Mouse (Mus musculus) kidney, embryonic 14.5 days (tissue): ENCODE results near the gene Rapgef4. TPM values are rescaled to one million over a fixed set of nuclear protein-coding genes. Genes with fewer than 3 reads are reported as not detected.

Experiments
- ATAC-seq: fragments of 200-750 bp; cut with Nextera tagmentation; 2 replicates; pipeline ENCODE4 v1.8.0; 2017; ENCODE audit warnings: moderate number of reproducible peaks, mild to moderate bottlenecking, moderate TSS enrichment, moderate library complexity; ENCODE audit not compliant: low FRiP score, low TSS enrichment
- H3K27ac ChIP-seq: fragments of 300-500 bp; sonication (generic); 2 replicates; pipeline ENCODE4 v1.5.1; 2014; ENCODE audit warnings: low read depth, mild to moderate bottlenecking, low read length, moderate library complexity, mixed read lengths
- H3K27me3 ChIP-seq: fragments of 300-500 bp; sonication (generic); 2 replicates; pipeline ENCODE4 v1.6.1; 2014; ENCODE audit warnings: mild to moderate bottlenecking, low read length; ENCODE audit not compliant: control insufficient read depth, insufficient read depth
- H3K36me3 ChIP-seq: fragments of 300-500 bp; sonication (generic); 2 replicates; pipeline ENCODE4 v1.6.1; 2014; ENCODE audit warnings: low read length, mixed read lengths; ENCODE audit not compliant: control insufficient read depth, insufficient read depth
- H3K4me1 ChIP-seq: fragments of 300-500 bp; sonication (generic); 2 replicates; pipeline ENCODE4 v1.6.1; 2014; ENCODE audit warnings: low read length, mixed read lengths; ENCODE audit not compliant: control insufficient read depth, insufficient read depth
- H3K4me2 ChIP-seq: fragments of 300-500 bp; sonication (generic); replicated peaks from 2 replicates; pipeline ENCODE4 v1.6.1; 2014; ENCODE audit warnings: low read depth, mild to moderate bottlenecking, low read length
- H3K4me3 ChIP-seq: fragments of 300-500 bp; sonication (generic); 2 replicates; pipeline ENCODE4 v1.5.1; 2014; ENCODE audit warnings: mild to moderate bottlenecking, low read length
- H3K9ac ChIP-seq: fragments of 300-500 bp; sonication (generic); 2 replicates; pipeline ENCODE4 v1.6.1; 2014; ENCODE audit warnings: low read depth, mild to moderate bottlenecking, low read length, moderate library complexity
- H3K9me3 ChIP-seq: fragments of 300-500 bp; sonication (generic); 2 replicates; pipeline ENCODE4 v1.6.1; 2016; ENCODE audit warnings: low read length; ENCODE audit not compliant: control insufficient read depth
- WGBS: fragments of 180-500 bp; shearing (Covaris S2); extraction: QIAGEN DNeasy Blood & Tissue Kit; methylation state at CpG from one replicate; pipeline ENCODE4 v1.1.7; 2014; 5-methylcytosine and 5-hydroxymethylcytosine counted together
- polyA plus RNA-seq: library from polyadenylated mRNA; unstranded; fragments of >200 nt; fragmentation: Nextera tagmentation; extraction: Ambion mirVana; gene quantifications from 2 replicates; pipeline ENCODE4 v1.2.1, GENCODE M21; 2014

Rapgef4 gene
- polyA plus RNA-seq, 1 experiment from 2014 or later: 4.2 TPM

GRCm38 (mm10) chr2:72029081-72029480 is 48.0 kb downstream of the Rapgef4 start:
- H3K27me3 ChIP-seq: no peaks in the 10 kb centered on the region
- no peak overlapping the region for H3K4me2 ChIP-seq
- no peak for ATAC-seq
- H3K36me3 ChIP-seq: no peaks in the 10 kb centered on the region
- H3K27ac ChIP-seq: no peak overlapping the region
- H3K9ac ChIP-seq: no peak overlapping the region
- WGBS: 91% methylated on average over 1 of the region's 1 CpGs
- H3K4me3 ChIP-seq: no peak overlapping the region
- H3K4me1 ChIP-seq: no peaks in the 10 kb centered on the region
- no peaks in the 10 kb centered on the region for H3K9me3 ChIP-seq

DNA sequence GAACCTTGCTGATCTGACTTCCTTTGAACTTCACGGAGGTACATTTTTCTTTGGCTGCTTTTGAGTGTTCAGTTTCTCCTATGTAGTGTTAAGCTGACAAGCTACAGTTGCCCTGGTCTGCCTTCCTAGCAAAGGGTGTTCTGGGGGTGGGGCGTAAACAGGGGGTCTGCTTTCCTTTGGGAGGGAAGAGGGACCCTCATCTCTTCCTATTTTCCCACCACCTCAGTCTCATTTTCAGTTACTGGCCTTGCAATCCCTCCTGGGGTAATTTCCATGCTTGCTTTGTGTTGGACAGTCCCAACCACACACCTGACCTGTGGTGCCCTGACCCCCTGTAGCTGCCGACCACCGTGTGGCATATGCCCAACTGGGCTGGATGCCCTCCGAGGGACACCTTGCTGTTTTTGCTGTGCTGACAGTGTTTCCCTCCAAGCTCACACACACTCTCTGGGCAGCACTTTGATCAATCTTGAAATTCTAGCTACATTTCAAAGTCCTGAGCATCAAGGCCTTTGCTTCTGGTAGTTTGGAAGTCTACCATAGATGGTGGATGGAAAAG is 48.6 kb downstream of the Rapgef4 start:
- H3K9ac ChIP-seq: no peak overlapping the region
- no peaks in the 10 kb centered on the region for H3K27me3 ChIP-seq
- H3K4me3 ChIP-seq: no peak overlapping the region
- no peaks in the 10 kb centered on the region for H3K9me3 ChIP-seq
- no peak overlapping the region for H3K4me2 ChIP-seq
- WGBS: 86% methylated on average over 5 of the region's 5 CpGs
- no peak overlapping the region for H3K27ac ChIP-seq
- no peaks in the 10 kb centered on the region for H3K36me3 ChIP-seq
- ATAC-seq: no peak
- no peaks in the 10 kb centered on the region for H3K4me1 ChIP-seq

GRCm38 (mm10) chr2:72031717-72032116 is 50.7 kb downstream of the Rapgef4 start:
- Histone ChIP-seq H3K4me1 (no peaks in the 10 kb centered on the region), H3K9ac (no peak overlapping the region), H3K27me3 (no peaks in the 10 kb centered on the region), H3K4me2 (no peak overlapping the region), H3K27ac (no peak overlapping the region), H3K36me3 (no peaks in the 10 kb centered on the region), H3K4me3 (no peak overlapping the region), H3K9me3 (no peaks in the 10 kb centered on the region)
- ATAC-seq: no peak
- 75% methylated on average over 5 of the region's 5 CpGs for WGBS

DNA sequence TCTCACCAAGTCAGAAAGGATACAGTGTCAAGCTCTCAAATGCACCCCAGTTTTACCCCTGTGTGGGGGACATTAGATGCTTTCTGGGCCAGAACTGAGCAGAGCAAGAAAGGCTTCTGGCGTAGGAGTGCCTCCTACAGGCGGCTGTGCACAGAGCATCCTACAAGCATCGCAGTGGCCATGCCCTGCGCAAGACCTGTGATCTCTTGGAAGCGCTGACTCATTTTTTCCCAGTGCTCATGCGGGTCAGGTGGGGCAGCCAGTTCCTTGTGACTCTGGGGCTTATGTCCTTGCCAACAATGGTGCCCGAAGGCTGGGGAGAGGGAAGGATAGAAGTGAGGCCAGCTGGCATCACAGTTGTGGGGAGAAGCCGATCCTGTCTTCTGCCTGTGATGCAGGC is 54.6 kb downstream of the Rapgef4 start:
- WGBS: 53% methylated on average over 8 of the region's 8 CpGs
- H3K27me3 ChIP-seq: no peaks in the 10 kb centered on the region
- no peaks in the 10 kb centered on the region for H3K4me1 ChIP-seq
- no peak overlapping the region for H3K4me2 ChIP-seq
- no peak overlapping the region for H3K4me3 ChIP-seq
- H3K36me3 ChIP-seq: no peaks in the 10 kb centered on the region
- no peaks in the 10 kb centered on the region for H3K9me3 ChIP-seq
- no peak overlapping the region for H3K27ac ChIP-seq
- ATAC-seq: no peak
- no peak overlapping the region for H3K9ac ChIP-seq

- Histone ChIP-seq H3K27ac (no peak overlapping the region), H3K4me3 (no peak overlapping the region), H3K4me2 (no peak overlapping the region), H3K4me1 (no peaks in the 10 kb centered on the region), H3K9me3 (no peaks in the 10 kb centered on the region), H3K9ac (no peak overlapping the region), H3K36me3 (no peaks in the 10 kb centered on the region), H3K27me3 (no peaks in the 10 kb centered on the region)
- 90% methylated on average over 5 of the region's 5 CpGs for WGBS
- no peak for ATAC-seq
Measured at GRCm38 (mm10) chr2:72037357-72037756, 56.3 kb downstream of the Rapgef4 start.

- Histone ChIP-seq H3K36me3 (no peaks in the 10 kb centered on the region), H3K4me3 (no peak overlapping the region), H3K9ac (no peak overlapping the region), H3K4me2 (no peak overlapping the region), H3K4me1 (no peaks in the 10 kb centered on the region), H3K9me3 (no peaks in the 10 kb centered on the region), H3K27ac (no peak overlapping the region), H3K27me3 (no peaks in the 10 kb centered on the region)
- ATAC-seq: peak; percentile 49; the same call in 1 of the 2 replicates
- WGBS: 6% methylated on average over 1 of the region's 1 CpGs
Measured at GRCm38 (mm10) chr2:72038235-72038634, 57.2 kb downstream of the Rapgef4 start.

GRCm38 (mm10) chr2:72038651-72039251 is 57.7 kb downstream of the Rapgef4 start:
- WGBS: 58% methylated on average over 18 of the region's 18 CpGs
- no peaks in the 10 kb centered on the region for H3K36me3 ChIP-seq
- H3K4me3 ChIP-seq: no peak overlapping the region
- H3K27me3 ChIP-seq: no peaks in the 10 kb centered on the region
- no peaks in the 10 kb centered on the region for H3K4me1 ChIP-seq
- no peak for ATAC-seq
- peak overlapping the region; percentile 23 for H3K4me2 ChIP-seq
- H3K27ac ChIP-seq: no peak overlapping the region
- H3K9ac ChIP-seq: no peak overlapping the region
- H3K9me3 ChIP-seq: no peaks in the 10 kb centered on the region

DNA sequence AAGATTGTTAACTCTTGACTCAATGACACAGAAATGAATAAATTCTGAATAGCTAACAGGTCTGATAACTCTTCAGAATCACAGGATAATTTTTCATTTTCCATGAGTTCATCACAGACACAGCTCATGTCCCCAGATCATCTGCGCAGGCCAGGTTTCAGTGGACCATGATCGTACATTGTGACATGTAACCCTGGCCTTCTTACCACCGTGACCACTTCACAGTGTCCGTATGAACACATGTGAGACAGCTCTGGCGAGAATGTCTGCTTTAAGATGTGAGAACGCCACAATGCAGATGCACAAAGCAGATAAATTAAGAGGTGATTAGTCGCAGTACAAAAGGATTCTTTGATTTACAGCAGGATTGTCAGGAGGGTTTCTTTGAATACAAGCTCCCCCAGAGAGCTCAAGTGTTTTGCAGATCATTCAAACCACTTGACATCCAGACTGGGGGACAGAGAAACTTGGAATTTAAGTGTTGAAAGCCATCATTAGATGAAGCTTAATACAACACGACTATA is 58.5 kb downstream of the Rapgef4 start:
- Histone ChIP-seq H3K36me3 (no peaks in the 10 kb centered on the region), H3K4me3 (no peak overlapping the region), H3K27me3 (no peaks in the 10 kb centered on the region), H3K9me3 (no peaks in the 10 kb centered on the region), H3K27ac (no peak overlapping the region), H3K4me1 (no peaks in the 10 kb centered on the region), H3K9ac (no peak overlapping the region), H3K4me2 (no peak overlapping the region)
- no peak for ATAC-seq
- 60% methylated on average over 8 of the region's 8 CpGs for WGBS

DNA sequence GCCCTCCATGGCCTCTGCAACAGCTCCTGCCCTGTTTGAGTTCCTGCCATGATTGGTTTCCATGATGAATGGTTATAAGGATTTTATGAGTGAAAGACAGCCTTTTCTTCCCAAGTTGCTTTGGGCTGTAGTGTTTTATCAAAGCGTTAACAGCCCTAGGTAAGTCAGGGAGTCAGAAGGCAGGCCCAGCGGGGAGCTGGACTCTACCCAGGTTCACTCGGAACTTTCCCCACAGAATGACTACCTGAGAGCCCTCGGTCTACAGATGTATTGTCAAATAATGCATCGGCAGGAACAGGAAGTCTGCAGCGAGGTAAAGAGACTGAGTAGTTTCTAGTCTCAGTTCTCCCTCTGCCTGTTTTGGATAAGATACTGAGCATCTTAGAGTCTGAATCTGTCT is 60.0 kb downstream of the Rapgef4 start:
- Histone ChIP-seq H3K27ac (no peak overlapping the region), H3K4me3 (no peak overlapping the region), H3K4me2 (no peak overlapping the region), H3K4me1 (no peaks in the 10 kb centered on the region), H3K9ac (no peak overlapping the region), H3K36me3 (no peaks in the 10 kb centered on the region), H3K9me3 (no peaks in the 10 kb centered on the region), H3K27me3 (no peaks in the 10 kb centered on the region)
- ATAC-seq: no peak
- WGBS: 90% methylated on average over 6 of the region's 6 CpGs
